8 mouse cellular contexts compared by ENCODE assay signal in the genomic region with DNA sequence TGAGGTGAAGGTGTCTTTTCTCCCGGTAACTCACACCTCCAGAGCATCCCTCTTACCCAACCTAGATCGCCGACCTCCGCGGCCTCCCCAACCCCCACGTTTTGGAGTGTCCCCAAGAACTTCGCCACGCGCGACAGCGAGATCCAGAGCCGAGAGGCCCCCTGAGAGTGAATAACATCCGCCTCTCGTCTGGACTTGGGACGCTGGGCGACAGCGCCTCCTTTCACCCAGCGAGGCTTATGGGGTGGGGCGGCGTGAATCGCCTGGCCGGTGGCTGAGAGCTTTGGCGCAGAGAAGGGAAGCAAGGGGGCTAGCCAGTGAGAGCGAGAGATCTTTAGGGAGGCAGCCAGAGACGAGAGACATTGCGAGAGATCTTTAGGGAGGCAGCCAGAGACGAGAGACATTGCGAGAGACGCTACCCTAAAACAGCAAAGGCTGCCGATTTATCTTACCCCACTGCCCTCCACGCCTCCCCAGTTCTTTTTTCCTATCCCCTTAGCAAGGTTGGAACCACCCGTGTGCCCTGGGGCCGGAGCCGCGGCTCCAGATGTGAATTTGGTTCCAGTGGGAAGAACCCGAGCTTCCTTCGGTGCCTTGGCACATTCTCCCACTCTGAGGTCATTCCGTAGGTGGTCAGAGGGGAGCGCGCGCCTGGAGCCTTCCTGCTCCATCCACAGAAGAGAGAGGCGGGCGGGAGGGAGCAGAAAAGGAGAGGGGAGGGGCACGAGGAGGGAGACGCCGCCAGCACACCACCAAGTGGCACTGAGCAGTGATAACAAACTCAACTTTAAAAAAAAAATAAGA. TPM values are rescaled to one million over a fixed set of nuclear protein-coding genes. Genes with fewer than 3 reads are reported as not detected.
DNase-seq lines count a peak whose midpoint lies in the region; ATAC-seq lines count a peak whose summit lies in the region.

No protein-coding gene starts in this region.

- no peaks in the 10 kb centered on the region for H3K36me3 ChIP-seq in hindbrain, embryonic 13.5 days

- H3K27me3 ChIP-seq in hindbrain, embryonic 13.5 days = peaks cover 7% of the 10 kb centered on the region; the same call in 1 of the 2 replicates

- H3K4me3 ChIP-seq in hindbrain, embryonic 13.5 days = peak overlapping the region; percentile 97

- H3K27ac ChIP-seq in hindbrain, embryonic 13.5 days = peak overlapping the region; percentile 88

- ATAC-seq in hindbrain, embryonic 13.5 days (ENCODE audit: low FRiP score) = peak; percentile 3; the same call in 1 of the 2 replicates
- no peak for ATAC-seq in erythroblast, adult 5-6 weeks (replicated peaks; ENCODE audit: low FRiP score, poor library complexity, severe bottlenecking)

- H3K9me3 ChIP-seq in hindbrain, embryonic 13.5 days = no peaks in the 10 kb centered on the region

- WGBS in hindbrain, embryonic 13.5 days = under 1% methylated on average over 46 of the region's 46 CpGs

- peak overlapping the region; percentile 78 for H3K9ac ChIP-seq in hindbrain, embryonic 13.5 days

- peak; percentile 83 for DNase-seq in ZHBTc4 (ENCODE audit: low read depth, low spot score)
- peak; percentile 82 to 84 for DNase-seq in cerebellum, postnatal 10 days
- DNase-seq in frontal cortex, postnatal 36 days (ENCODE audit: low spot score in 2 of 2) = peak; percentile 52 to 61
- peak; percentile 35 to 52 for DNase-seq in layer of hippocampus, postnatal 25 days (ENCODE audit: extremely low spot score in 1 of 2, low spot score in 1 of 2)
- DNase-seq in lung, postnatal 4 days = peak; percentile 81 to 88
- peak; percentile 65 for DNase-seq in right cerebral cortex, postnatal 25 days

- H3K4me1 ChIP-seq in hindbrain, embryonic 13.5 days (replicated peaks) = peaks cover 57% of the 10 kb centered on the region

- H3K4me2 ChIP-seq in hindbrain, embryonic 13.5 days = peak overlapping the region; percentile 97

RNA-seq across cellular contexts. Expression of gene Ier5l, which starts 3.7 kb away (rescaled TPM):
- polyA plus RNA-seq in hindbrain, embryonic 13.5 days (2015; fragmentation: Nextera tagmentation; extraction: Ambion mirVana) = 2.1 and 2.9 TPM in 2 replicates
- total RNA-seq in layer of hippocampus, postnatal 25 days (2021) = 10 to 100 TPM; 12.8 to 13.1 TPM
- not detected in 2 replicates for total RNA-seq in erythroblast, adult 5-6 weeks (2015; ENCODE audit: low replicate concordance)
- total RNA-seq in erythroblast, adult 5-6 weeks (2017; ENCODE audit: low replicate concordance) = not detected in 2 replicates

RNA-seq across cellular contexts. Expression of gene Ptpa, which starts 54.5 kb away (rescaled TPM):
- polyA plus RNA-seq in hindbrain, embryonic 13.5 days (2015; fragmentation: Nextera tagmentation; extraction: Ambion mirVana) = 129 and 133 TPM in 2 replicates
- total RNA-seq in layer of hippocampus, postnatal 25 days (2021) = 100 to 1,000 TPM; 163 to 169 TPM
- total RNA-seq in erythroblast, adult 5-6 weeks (2015; ENCODE audit: low replicate concordance) = 121 and 149 TPM in 2 replicates
- total RNA-seq in erythroblast, adult 5-6 weeks (2017; ENCODE audit: low replicate concordance) = 118 and 183 TPM in 2 replicates

RNA-seq across cellular contexts. Expression of gene Crat, which starts 54.7 kb away (rescaled TPM):
- polyA plus RNA-seq in hindbrain, embryonic 13.5 days (2015; fragmentation: Nextera tagmentation; extraction: Ambion mirVana) = 22.1 and 24.0 TPM in 2 replicates
- total RNA-seq in layer of hippocampus, postnatal 25 days (2021) = 10 to 100 TPM; 49.6 to 51.1 TPM
- 42.0 and 69.4 TPM in 2 replicates for total RNA-seq in erythroblast, adult 5-6 weeks (2015; ENCODE audit: low replicate concordance)
- total RNA-seq in erythroblast, adult 5-6 weeks (2017; ENCODE audit: low replicate concordance) = 51.8 and 55.1 TPM in 2 replicates

Comparison
In these comparisons a context has a peak if more than half of its experiments do, and no peak if none do; other contexts are left out.
1. RNA of gene Ier5l, which starts 3.7 kb away (total RNA-seq): 12.8 to 13.1 TPM in layer of hippocampus, postnatal 25 days; not detected in erythroblast, adult 5-6 weeks; every median in the first group is over 10 times any median in the second.
2. Peak in every context shown above with its lines, with median percentiles within 50 percentile points of each other: DNase-seq.